16 mouse cellular contexts compared by ENCODE assay signal in the genomic region with DNA sequence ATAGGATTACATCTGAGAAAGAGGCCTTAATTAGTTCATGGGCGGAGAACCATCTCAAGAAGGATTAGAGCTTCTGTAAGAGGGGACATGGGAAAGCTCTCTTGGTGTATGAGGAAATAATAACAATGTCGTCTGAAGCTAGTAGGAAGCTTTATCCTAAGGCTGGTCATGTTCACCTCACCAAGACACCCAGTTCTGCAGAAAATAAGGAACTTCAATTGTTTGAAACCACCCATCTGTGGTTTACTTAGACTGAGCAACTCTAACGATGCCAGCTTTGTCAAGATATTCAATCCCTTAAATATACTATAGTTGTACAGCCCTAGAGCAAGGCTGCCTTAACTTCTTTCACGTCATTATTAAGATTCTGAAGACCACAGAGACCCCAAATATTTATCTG.
"Had no signal": no experiment of that assay in that cellular context is flagged by ENCODE, and none has a peak within 500 bp of the region (broad histone marks: within the 10 kb centered on the region; RNA-seq: fewer than 3 reads in every experiment).

No protein-coding gene starts in this region.

- H3K27ac ChIP-seq: layer of hippocampus, adult 2 months; limb, embryonic 13.5 days; liver, embryonic 14.5 days; midbrain, embryonic 13.5 days; neural tube, embryonic 12.5 days; stomach, embryonic 15.5 days had no signal

- DNase-seq: kidney, adult 2 months; kidney, postnatal 4 days; lung, adult 18-20 months; lung, postnatal 36 days; retina, postnatal 1 day; right cerebral cortex, postnatal 4 days; spleen, adult 18-20 months; thymus, postnatal 4 days had no signal

- H3K4me2 ChIP-seq: limb, embryonic 13.5 days; midbrain, embryonic 13.5 days; neural tube, embryonic 12.5 days; stomach, embryonic 15.5 days had no signal

- H3K27me3 ChIP-seq: limb, embryonic 13.5 days; midbrain, embryonic 13.5 days; neural tube, embryonic 12.5 days; stomach, embryonic 15.5 days had no signal

- H3K36me3 ChIP-seq: limb, embryonic 13.5 days; midbrain, embryonic 13.5 days; neural tube, embryonic 12.5 days; stomach, embryonic 15.5 days had no signal

- H3K9ac ChIP-seq: limb, embryonic 13.5 days; liver, embryonic 14.5 days; midbrain, embryonic 13.5 days; neural tube, embryonic 12.5 days; stomach, embryonic 15.5 days had no signal

- ATAC-seq: intestine, embryonic 16.5 days; midbrain, embryonic 13.5 days had no signal

- H3K4me3 ChIP-seq: layer of hippocampus, adult 2 months; limb, embryonic 13.5 days; midbrain, embryonic 13.5 days; myocyte; neural tube, embryonic 12.5 days; stomach, embryonic 15.5 days had no signal

- H3K9me3 ChIP-seq: limb, embryonic 13.5 days; midbrain, embryonic 13.5 days; neural tube, embryonic 12.5 days; stomach, embryonic 15.5 days had no signal

- H3K4me1 ChIP-seq: limb, embryonic 13.5 days; midbrain, embryonic 13.5 days; neural tube, embryonic 12.5 days; stomach, embryonic 15.5 days had no signal
